Mouse (Mus musculus): ENCODE results near the gene Syn3. TPM values are rescaled to one million over a fixed set of nuclear protein-coding genes. Genes with fewer than 3 reads are reported as not detected.

Gene Syn3
- polyA plus RNA-seq, 1 experiment = 3.3 TPM

DNA sequence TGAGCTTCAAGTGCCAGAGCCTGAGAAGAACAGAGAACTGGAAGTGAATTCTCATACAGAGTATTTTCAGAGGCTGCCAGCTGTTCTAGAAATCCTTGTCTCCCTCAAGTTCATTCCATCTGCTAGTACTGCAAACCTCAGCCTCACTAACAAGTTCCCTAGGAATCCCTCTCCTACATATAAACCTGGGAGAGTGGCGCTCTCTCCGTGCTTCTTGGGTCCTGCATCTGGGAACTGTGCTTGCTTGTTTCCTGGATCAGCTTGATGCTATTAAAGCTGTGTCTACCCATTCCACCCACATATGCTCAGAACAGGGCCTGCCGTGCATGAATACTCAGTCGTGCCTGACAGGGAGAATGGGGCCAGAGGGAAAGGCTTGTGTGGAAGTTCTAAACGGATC is 5.6 kb downstream of the Syn3 start:
- TF ChIP-seq POLR2A (IDR thresholded peaks at IDR 0.05; ENCODE audit: low read depth, low read length) (no peak), CTCF (conservative IDR thresholded peaks at IDR 0.05; ENCODE audit: insufficient read depth, insufficient read length, low read depth, low read length) (no peak)
- WGBS = 67% methylated on average over 5 of the region's 5 CpGs

GRCm38 (mm10) chr10:86492089-86492907 is 6.4 kb downstream of the Syn3 start:
- Histone ChIP-seq H3K36me3 (ENCODE audit: control insufficient read depth, insufficient read depth, low read length) (no peaks in the 10 kb centered on the region), H3K27me3 (replicated peaks; ENCODE audit: control insufficient read depth, insufficient read depth, low read length) (no peaks in the 10 kb centered on the region), H3K27ac (ENCODE audit: insufficient read depth, low read depth, low read length) (no peak overlapping the region), H3K4me3 (ENCODE audit: insufficient read depth, low read depth, low read length) (no peak overlapping the region), H3K4me1 (ENCODE audit: control insufficient read depth, insufficient read depth, low read length) (peaks cover 7% of the 10 kb centered on the region; the same call in 1 of the 2 replicates)
- TF ChIP-seq POLR2A (IDR thresholded peaks at IDR 0.05; ENCODE audit: low read depth, low read length) (no peak), CTCF (conservative IDR thresholded peaks at IDR 0.05; ENCODE audit: insufficient read depth, insufficient read length, low read depth, low read length) (no peak)
- DNase-seq = peak; percentile 17
- WGBS = 37% methylated on average over 2 of the region's 2 CpGs

More for the DNA sequence above, 5.6 kb downstream of the Syn3 start:
- peaks cover 14% of the 10 kb centered on the region; the same call in 1 of the 2 replicates for H3K4me1 ChIP-seq (ENCODE audit: control insufficient read depth, insufficient read depth, low read length)
- no peak overlapping the region for H3K27ac ChIP-seq (ENCODE audit: insufficient read depth, low read depth, low read length)
- DNase-seq = no peak
- H3K36me3 ChIP-seq (ENCODE audit: control insufficient read depth, insufficient read depth, low read length) = no peaks in the 10 kb centered on the region
- no peaks in the 10 kb centered on the region for H3K27me3 ChIP-seq (replicated peaks; ENCODE audit: control insufficient read depth, insufficient read depth, low read length)
- H3K4me3 ChIP-seq (ENCODE audit: insufficient read depth, low read depth, low read length) = no peak overlapping the region

DNA sequence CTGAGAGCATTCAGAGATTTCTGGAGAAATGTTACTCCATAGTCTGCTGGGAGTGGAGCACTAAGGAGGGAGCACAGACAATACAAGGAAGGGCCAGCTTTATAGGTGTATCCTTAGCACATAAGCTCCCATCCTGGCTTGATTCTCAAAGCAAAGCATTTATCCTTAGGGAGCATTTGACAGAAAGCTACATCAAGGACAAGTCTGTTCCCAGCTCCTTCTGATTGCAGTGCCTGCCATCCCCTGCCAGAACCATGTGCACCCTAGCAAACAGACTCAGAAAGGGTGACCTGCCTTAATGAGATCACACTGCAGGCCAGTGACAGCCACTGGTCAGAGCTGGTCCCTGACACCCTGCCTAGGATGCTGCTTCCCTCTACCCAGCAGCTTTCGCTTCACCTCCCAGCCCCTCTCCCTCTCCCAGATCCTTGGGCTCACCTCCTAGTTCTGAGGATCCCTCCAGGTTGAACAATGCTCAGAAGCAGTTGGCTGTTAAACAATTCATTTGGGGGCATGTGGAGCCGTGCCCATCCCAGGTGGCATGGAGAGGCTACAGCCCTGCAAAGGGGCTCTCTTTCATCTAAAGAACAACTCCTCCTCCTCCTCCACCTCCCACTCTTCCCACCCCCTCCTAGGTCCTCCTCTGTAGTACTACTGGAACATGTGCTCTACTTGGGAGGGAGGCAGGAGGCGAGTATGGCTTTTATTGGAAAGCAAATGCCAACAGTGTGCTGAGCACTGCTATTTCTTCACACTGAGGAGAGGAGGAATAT is 7.2 kb downstream of the Syn3 start:
- Histone ChIP-seq H3K27ac (ENCODE audit: insufficient read depth, low read depth, low read length) (no peak overlapping the region), H3K27me3 (replicated peaks; ENCODE audit: control insufficient read depth, insufficient read depth, low read length) (no peaks in the 10 kb centered on the region), H3K36me3 (ENCODE audit: control insufficient read depth, insufficient read depth, low read length) (no peaks in the 10 kb centered on the region), H3K4me1 (ENCODE audit: control insufficient read depth, insufficient read depth, low read length) (peaks cover 6% of the 10 kb centered on the region; the same call in 1 of the 2 replicates), H3K4me3 (ENCODE audit: insufficient read depth, low read depth, low read length) (no peak overlapping the region)
- TF ChIP-seq CTCF (conservative IDR thresholded peaks at IDR 0.05; ENCODE audit: insufficient read depth, insufficient read length, low read depth, low read length) (no peak), POLR2A (IDR thresholded peaks at IDR 0.05; ENCODE audit: low read depth, low read length) (no peak)
- DNase-seq = no peak
- WGBS = 49% methylated on average over 3 of the region's 3 CpGs

DNA sequence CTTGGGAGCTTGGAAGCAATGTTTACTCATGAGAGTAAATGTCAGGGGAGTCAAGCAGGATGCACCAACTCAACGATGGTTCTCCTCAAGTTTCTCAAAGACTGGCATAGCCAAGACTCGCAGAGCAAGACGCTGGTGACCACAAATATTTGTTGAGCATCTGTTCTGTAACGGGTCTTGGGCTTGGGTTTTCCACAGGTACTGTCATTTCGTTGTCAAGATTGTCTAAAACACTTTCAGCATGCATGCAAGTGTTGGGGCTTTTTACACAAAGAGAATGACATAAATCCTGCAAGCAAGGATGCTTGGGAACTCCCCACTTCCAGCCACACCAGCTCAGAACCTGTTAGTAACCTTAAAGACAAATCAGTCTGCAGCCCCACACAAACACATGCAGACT is 10.2 kb downstream of the Syn3 start:
- H3K4me1 ChIP-seq (ENCODE audit: control insufficient read depth, insufficient read depth, low read length) = no peaks in the 10 kb centered on the region
- H3K27ac ChIP-seq (ENCODE audit: insufficient read depth, low read depth, low read length) = no peak overlapping the region
- no peaks in the 10 kb centered on the region for H3K27me3 ChIP-seq (replicated peaks; ENCODE audit: control insufficient read depth, insufficient read depth, low read length)
- no peak for DNase-seq
- no peaks in the 10 kb centered on the region for H3K36me3 ChIP-seq (ENCODE audit: control insufficient read depth, insufficient read depth, low read length)
- 75% methylated on average over 5 of the region's 5 CpGs for WGBS
- TF ChIP-seq CTCF (conservative IDR thresholded peaks at IDR 0.05; ENCODE audit: insufficient read depth, insufficient read length, low read depth, low read length) = no peak
- H3K4me3 ChIP-seq (ENCODE audit: insufficient read depth, low read depth, low read length) = no peak overlapping the region

DNA sequence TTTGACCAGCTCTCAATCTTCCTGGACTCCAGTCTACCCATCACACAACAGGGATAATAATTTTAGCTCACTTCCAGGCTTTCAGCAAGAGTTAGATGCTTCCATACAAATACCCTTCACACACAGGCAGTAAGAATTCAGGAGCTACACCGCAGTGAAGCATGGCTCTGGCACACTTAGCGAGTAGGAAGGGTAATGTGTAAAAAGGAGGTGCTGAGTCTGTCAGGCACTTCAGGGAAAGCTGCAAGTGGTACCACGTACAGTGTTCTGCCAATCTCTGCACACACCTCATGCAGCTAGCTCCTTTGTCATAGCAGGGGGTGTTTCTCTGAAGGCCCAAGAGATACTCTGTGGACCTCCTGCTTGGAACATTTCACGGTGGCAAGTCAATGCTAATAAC is 12.7 kb downstream of the Syn3 start:
- no peak overlapping the region for H3K27ac ChIP-seq (ENCODE audit: insufficient read depth, low read depth, low read length)
- 84% methylated on average over 4 of the region's 4 CpGs for WGBS
- no peaks in the 10 kb centered on the region for H3K36me3 ChIP-seq (ENCODE audit: control insufficient read depth, insufficient read depth, low read length)
- no peaks in the 10 kb centered on the region for H3K27me3 ChIP-seq (replicated peaks; ENCODE audit: control insufficient read depth, insufficient read depth, low read length)
- H3K4me3 ChIP-seq (ENCODE audit: insufficient read depth, low read depth, low read length) = no peak overlapping the region
- DNase-seq = no peak
- TF ChIP-seq CTCF (conservative IDR thresholded peaks at IDR 0.05; ENCODE audit: insufficient read depth, insufficient read length, low read depth, low read length) = no peak
- no peak for TF ChIP-seq POLR2A (IDR thresholded peaks at IDR 0.05; ENCODE audit: low read depth, low read length)
- no peaks in the 10 kb centered on the region for H3K4me1 ChIP-seq (ENCODE audit: control insufficient read depth, insufficient read depth, low read length)

- 17% methylated on average over 3 of the region's 3 CpGs for WGBS
- no peak overlapping the region for H3K27ac ChIP-seq (ENCODE audit: insufficient read depth, low read depth, low read length)
- H3K4me1 ChIP-seq (ENCODE audit: control insufficient read depth, insufficient read depth, low read length) = no peaks in the 10 kb centered on the region
- peak; percentile 56 for TF ChIP-seq CTCF (conservative IDR thresholded peaks at IDR 0.05; ENCODE audit: insufficient read depth, insufficient read length, low read depth, low read length)
- TF ChIP-seq POLR2A (IDR thresholded peaks at IDR 0.05; ENCODE audit: low read depth, low read length) = no peak
- no peaks in the 10 kb centered on the region for H3K36me3 ChIP-seq (ENCODE audit: control insufficient read depth, insufficient read depth, low read length)
- no peak overlapping the region for H3K4me3 ChIP-seq (ENCODE audit: insufficient read depth, low read depth, low read length)
- DNase-seq = peak; percentile 20
- H3K27me3 ChIP-seq (replicated peaks; ENCODE audit: control insufficient read depth, insufficient read depth, low read length) = no peaks in the 10 kb centered on the region
Measured at GRCm38 (mm10) chr10:86483968-86484367, 14.7 kb downstream of the Syn3 start.

DNA sequence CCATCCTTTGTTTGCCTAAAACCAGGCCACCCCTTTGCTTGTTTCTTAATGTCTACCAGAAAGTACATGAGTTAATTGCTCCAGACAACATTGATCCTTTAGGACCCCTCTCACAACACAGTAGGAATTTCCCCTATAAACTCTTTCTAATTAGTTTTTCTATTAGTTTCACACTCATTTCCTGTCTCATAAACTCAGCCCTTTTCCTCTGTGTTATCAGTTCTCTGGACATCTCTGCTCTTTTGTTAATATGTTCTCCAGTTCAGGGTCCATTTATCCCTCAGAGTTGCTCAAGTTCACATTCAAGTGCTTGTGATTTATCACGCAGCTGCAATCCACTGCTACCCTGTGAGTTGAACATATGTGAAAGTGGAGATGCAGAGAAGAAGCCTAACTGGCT is 16.2 kb downstream of the Syn3 start:
- TF ChIP-seq CTCF (conservative IDR thresholded peaks at IDR 0.05; ENCODE audit: insufficient read depth, insufficient read length, low read depth, low read length) = no peak
- TF ChIP-seq POLR2A (IDR thresholded peaks at IDR 0.05; ENCODE audit: low read depth, low read length) = no peak
- DNase-seq = no peak
- Histone ChIP-seq H3K4me1 (ENCODE audit: control insufficient read depth, insufficient read depth, low read length) (no peaks in the 10 kb centered on the region), H3K27ac (ENCODE audit: insufficient read depth, low read depth, low read length) (no peak overlapping the region), H3K4me3 (ENCODE audit: insufficient read depth, low read depth, low read length) (no peak overlapping the region), H3K27me3 (replicated peaks; ENCODE audit: control insufficient read depth, insufficient read depth, low read length) (no peaks in the 10 kb centered on the region), H3K36me3 (ENCODE audit: control insufficient read depth, insufficient read depth, low read length) (no peaks in the 10 kb centered on the region)
- 45% methylated on average over 1 of the region's 1 CpGs for WGBS
